Mouse (Mus musculus) ovary, adult 18-20 months (tissue): ENCODE data around the gene Tssc4.

Experiments
- DNase-seq: peaks from one replicate; pipeline ENCODE4 v3.0.0; 2022; ENCODE audit warnings: low spot score, mixed read lengths

Tssc4 gene

GRCm38 (mm10) chr7:143111719-143112118, 42.7 kb downstream of the Tssc4 start:
- DNase-seq: no peak

DNA sequence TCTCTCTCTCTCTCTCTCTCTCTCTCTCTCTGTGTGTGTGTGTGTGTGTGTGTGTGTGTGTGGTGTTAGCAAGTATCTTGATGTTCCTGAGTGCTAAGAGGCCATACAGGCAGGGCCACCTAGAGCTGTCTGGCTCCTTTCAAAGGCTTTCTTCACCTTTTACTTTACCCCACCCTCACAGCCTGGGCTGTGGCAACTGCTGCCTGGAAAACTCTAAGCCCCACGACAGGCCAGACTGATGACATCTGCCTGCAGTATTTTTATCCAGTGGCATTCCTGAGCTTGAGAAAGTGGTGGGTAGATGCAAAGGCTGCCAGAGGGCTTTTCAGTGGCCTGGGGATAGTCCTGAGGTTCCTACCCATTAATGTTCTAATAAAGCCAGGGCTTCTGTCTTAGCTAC, 43.3 kb downstream of the Tssc4 start:
- no peak for DNase-seq

GRCm38 (mm10) chr7:143114773-143115172, 45.7 kb downstream of the Tssc4 start:
- DNase-seq: no peak

DNA sequence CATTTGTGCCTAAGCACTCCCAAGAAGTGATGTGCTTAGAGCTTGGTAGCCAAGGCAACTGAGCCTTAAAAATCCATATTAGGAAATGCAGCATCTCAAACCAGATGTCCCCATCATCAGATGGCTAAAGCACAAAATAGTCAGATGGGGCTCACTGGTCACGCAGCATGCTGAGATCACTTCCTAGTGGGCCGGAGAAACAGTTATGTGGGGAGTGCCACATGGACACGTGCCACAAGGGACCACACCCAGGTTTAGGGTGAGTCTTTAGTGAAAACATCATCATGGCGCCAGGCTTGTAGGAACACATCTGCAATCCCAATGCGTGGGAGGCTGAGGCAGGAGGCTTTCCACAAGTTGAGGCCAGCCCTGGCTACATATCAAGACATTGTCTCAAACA, 47.5 kb downstream of the Tssc4 start:
- no peak for DNase-seq

GRCm38 (mm10) chr7:143119407-143119806, 50.4 kb downstream of the Tssc4 start:
- DNase-seq: peak; percentile 20

DNA sequence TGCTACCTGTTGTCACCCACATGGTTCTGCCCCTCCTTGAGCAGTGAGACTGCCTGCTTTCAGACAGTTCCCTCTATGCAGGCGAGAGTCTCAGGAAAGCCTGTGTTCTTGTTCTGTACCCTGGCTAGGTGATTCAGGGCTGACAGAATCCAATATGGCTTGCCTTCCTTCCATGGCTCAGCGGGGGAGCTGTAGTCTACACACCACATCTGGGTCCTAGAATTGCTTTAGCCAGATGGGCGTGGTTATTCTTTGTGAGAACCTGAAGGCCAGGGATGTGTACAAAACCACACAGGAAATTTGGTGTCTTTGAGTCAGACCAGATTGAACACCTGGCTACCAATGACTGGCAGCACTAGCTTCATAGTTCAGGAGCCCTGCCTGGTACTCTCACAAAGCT, 50.8 kb downstream of the Tssc4 start:
- DNase-seq: no peak
